Mouse (Mus musculus): Measurements from ENCODE around the gene Crispld2. TPM values are rescaled to one million over a fixed set of nuclear protein-coding genes. Genes with fewer than 3 reads are reported as not detected.

Crispld2 gene
- polyA plus RNA-seq, 1 experiment = 7.6 TPM

DNA sequence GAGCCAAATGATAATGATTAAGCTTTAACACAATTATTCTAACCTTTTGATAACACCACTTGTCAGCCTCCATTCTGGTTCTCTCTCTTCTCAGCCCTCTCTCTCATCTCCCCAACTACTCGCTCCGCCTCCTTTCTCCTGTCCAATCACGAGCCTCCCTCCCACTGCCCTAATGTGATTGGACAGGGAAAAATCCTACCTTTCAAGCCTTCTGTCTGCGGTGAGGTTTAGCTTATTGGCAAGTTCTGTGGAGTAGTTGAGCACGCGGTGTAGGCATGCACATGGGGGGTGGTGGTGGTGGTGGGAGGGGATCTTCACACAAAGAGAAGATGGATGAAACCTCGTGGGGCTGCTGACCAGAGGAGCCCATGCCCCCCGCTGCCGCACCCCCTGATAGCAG, 20.7 kb downstream of the Crispld2 start:
- DNase-seq = no peak
- TF ChIP-seq CTCF (IDR thresholded peaks at IDR 0.05; ENCODE audit: borderline replicate concordance, control insufficient read depth, extremely low read depth, insufficient read depth, low read length, poor library complexity) (no peak), POLR2A (IDR thresholded peaks at IDR 0.05; ENCODE audit: control insufficient read depth, extremely low read depth, insufficient read depth, low read length, poor library complexity) (no peak)
- no peaks in the 10 kb centered on the region for H3K27me3 ChIP-seq (ENCODE audit: control insufficient read depth, insufficient read depth, low read length)
- peaks cover 21% of the 10 kb centered on the region for H3K4me1 ChIP-seq (replicated peaks; ENCODE audit: control insufficient read depth, insufficient read depth, low read length)
- 60% methylated on average over 9 of the region's 9 CpGs for WGBS
- H3K4me3 ChIP-seq (ENCODE audit: control insufficient read depth, insufficient read depth, low read length) = no peak overlapping the region
- H3K27ac ChIP-seq (ENCODE audit: control insufficient read depth, insufficient read depth, low read length) = no peak overlapping the region
- no peaks in the 10 kb centered on the region for H3K36me3 ChIP-seq (ENCODE audit: control insufficient read depth, insufficient read depth, low read length)

DNA sequence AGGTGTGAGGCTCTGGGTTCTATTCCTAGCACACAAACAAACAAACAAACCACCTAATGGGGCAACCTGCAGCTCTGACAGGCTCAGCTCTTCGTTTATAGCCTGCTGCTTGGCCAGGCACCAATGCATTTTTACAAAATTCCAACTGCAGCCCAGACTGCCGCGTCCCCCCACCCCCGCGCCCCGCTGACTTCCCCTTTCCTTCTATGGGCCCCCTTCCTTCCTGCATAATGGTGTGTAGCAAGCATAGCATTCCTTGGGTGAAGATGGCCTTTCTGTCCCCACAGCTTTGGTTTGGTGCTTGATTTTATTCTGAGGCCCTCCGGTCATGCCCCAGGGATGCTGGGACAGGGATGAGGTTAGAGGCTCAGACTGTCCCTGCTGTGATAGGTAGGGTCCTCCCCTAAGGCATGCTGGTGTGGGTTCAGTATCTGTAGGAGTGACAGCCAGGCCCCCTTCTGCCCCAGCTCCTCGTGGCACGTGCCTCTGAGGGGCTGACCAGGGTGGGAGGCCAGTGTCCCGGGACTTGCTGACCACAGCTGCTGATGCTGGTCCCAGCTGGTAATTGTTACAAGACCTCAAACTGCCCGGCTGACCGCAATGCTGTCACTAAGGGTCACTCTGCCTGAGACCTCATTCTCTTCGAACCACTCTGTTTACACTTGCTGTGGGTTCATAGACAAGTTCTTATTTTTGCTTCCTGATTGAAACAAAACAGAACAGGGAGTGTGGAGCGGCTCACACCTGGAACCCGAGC, 22.2 kb downstream of the Crispld2 start:
- Histone ChIP-seq H3K27ac (ENCODE audit: control insufficient read depth, insufficient read depth, low read length) (no peak overlapping the region), H3K4me3 (ENCODE audit: control insufficient read depth, insufficient read depth, low read length) (no peak overlapping the region), H3K27me3 (ENCODE audit: control insufficient read depth, insufficient read depth, low read length) (no peaks in the 10 kb centered on the region), H3K4me1 (replicated peaks; ENCODE audit: control insufficient read depth, insufficient read depth, low read length) (peaks cover 19% of the 10 kb centered on the region), H3K36me3 (ENCODE audit: control insufficient read depth, insufficient read depth, low read length) (no peaks in the 10 kb centered on the region)
- WGBS = 45% methylated on average over 15 of the region's 15 CpGs
- TF ChIP-seq POLR2A (IDR thresholded peaks at IDR 0.05; ENCODE audit: control insufficient read depth, extremely low read depth, insufficient read depth, low read length, poor library complexity) (no peak), CTCF (IDR thresholded peaks at IDR 0.05; ENCODE audit: borderline replicate concordance, control insufficient read depth, extremely low read depth, insufficient read depth, low read length, poor library complexity) (no peak)
- DNase-seq = no peak

DNA sequence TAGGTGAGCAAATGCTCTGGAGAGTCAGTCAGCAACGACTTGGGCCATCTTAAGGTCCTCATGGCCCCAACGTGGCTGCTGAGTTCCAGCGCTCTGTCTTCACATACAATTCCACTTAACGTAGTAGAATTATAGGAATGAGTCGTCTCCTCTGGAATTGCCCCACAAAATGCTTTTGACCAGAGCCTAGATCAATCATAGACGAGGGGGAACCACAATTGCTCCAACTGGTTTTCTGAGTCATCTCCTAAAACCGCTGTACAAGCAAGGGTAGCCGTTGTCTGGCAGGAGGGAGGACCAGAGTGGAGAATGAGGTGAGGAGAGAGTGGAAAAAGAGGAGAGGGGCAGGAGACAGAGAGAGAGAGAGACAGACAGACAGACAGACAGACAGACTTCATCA, 23.7 kb downstream of the Crispld2 start:
- 89% methylated on average over 8 of the region's 8 CpGs for WGBS

DNA sequence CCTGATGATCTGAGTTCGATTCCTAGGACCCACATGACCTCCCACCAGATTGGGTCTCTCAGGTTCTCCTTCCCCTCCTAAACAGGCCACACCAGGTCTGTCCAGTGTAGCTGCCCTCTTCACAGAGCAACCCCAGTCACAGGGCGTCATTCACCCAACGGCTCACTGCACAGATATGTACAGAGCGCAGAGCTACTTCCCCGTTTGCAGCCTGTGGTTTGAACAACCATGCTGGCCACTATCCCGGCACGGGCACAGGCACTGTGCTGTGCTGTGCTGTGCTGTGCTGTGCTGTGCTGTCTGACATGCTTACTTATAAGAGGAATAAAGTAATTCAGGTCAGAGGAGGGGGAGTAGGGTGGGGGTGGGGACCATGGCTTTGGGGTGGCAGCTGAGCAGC, 24.2 kb downstream of the Crispld2 start:
- no peak overlapping the region for H3K4me3 ChIP-seq (ENCODE audit: control insufficient read depth, insufficient read depth, low read length)
- H3K27me3 ChIP-seq (ENCODE audit: control insufficient read depth, insufficient read depth, low read length) = no peaks in the 10 kb centered on the region
- no peak overlapping the region for H3K27ac ChIP-seq (ENCODE audit: control insufficient read depth, insufficient read depth, low read length)
- H3K4me1 ChIP-seq (replicated peaks; ENCODE audit: control insufficient read depth, insufficient read depth, low read length) = peaks cover 19% of the 10 kb centered on the region
- WGBS = 22% methylated on average over 7 of the region's 7 CpGs
- DNase-seq = no peak
- TF ChIP-seq CTCF (IDR thresholded peaks at IDR 0.05; ENCODE audit: borderline replicate concordance, control insufficient read depth, extremely low read depth, insufficient read depth, low read length, poor library complexity) (no peak), POLR2A (IDR thresholded peaks at IDR 0.05; ENCODE audit: control insufficient read depth, extremely low read depth, insufficient read depth, low read length, poor library complexity) (no peak)
- H3K36me3 ChIP-seq (ENCODE audit: control insufficient read depth, insufficient read depth, low read length) = no peaks in the 10 kb centered on the region

More for the DNA sequence above, 23.7 kb downstream of the Crispld2 start:
- H3K27me3 ChIP-seq (ENCODE audit: control insufficient read depth, insufficient read depth, low read length) = no peaks in the 10 kb centered on the region
- no peaks in the 10 kb centered on the region for H3K36me3 ChIP-seq (ENCODE audit: control insufficient read depth, insufficient read depth, low read length)
- TF ChIP-seq CTCF (IDR thresholded peaks at IDR 0.05; ENCODE audit: borderline replicate concordance, control insufficient read depth, extremely low read depth, insufficient read depth, low read length, poor library complexity) (no peak), POLR2A (IDR thresholded peaks at IDR 0.05; ENCODE audit: control insufficient read depth, extremely low read depth, insufficient read depth, low read length, poor library complexity) (no peak)
- DNase-seq = no peak
- H3K27ac ChIP-seq (ENCODE audit: control insufficient read depth, insufficient read depth, low read length) = no peak overlapping the region
- peaks cover 19% of the 10 kb centered on the region for H3K4me1 ChIP-seq (replicated peaks; ENCODE audit: control insufficient read depth, insufficient read depth, low read length)
- no peak overlapping the region for H3K4me3 ChIP-seq (ENCODE audit: control insufficient read depth, insufficient read depth, low read length)

DNA sequence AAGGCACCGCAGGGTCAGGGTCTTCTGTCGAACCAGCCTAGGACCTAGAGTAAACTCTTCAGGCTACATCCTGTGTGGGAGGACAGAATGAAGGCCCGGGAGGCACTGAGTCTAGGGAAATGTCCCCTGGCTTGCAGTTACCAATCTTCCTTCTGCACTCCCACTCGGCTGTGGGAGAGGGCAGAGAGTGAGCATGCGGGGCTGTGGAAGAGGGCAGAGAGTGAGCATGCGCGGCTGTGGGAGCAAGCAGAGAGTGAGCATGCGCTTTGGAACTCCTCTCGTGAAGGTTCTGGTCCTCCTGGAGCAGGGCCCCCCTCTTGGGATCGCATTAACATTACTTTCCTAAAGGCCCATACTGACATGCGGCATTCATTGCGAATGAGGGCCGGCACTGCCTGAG, 25.1 kb downstream of the Crispld2 start:
- Histone ChIP-seq H3K4me3 (ENCODE audit: control insufficient read depth, insufficient read depth, low read length) (no peak overlapping the region), H3K27ac (ENCODE audit: control insufficient read depth, insufficient read depth, low read length) (no peak overlapping the region), H3K4me1 (replicated peaks; ENCODE audit: control insufficient read depth, insufficient read depth, low read length) (peaks cover 19% of the 10 kb centered on the region), H3K36me3 (ENCODE audit: control insufficient read depth, insufficient read depth, low read length) (no peaks in the 10 kb centered on the region), H3K27me3 (ENCODE audit: control insufficient read depth, insufficient read depth, low read length) (no peaks in the 10 kb centered on the region)
- WGBS = 95% methylated on average over 13 of the region's 13 CpGs
- TF ChIP-seq CTCF (IDR thresholded peaks at IDR 0.05; ENCODE audit: borderline replicate concordance, control insufficient read depth, extremely low read depth, insufficient read depth, low read length, poor library complexity) (no peak), POLR2A (IDR thresholded peaks at IDR 0.05; ENCODE audit: control insufficient read depth, extremely low read depth, insufficient read depth, low read length, poor library complexity) (no peak)
- DNase-seq = no peak

DNA sequence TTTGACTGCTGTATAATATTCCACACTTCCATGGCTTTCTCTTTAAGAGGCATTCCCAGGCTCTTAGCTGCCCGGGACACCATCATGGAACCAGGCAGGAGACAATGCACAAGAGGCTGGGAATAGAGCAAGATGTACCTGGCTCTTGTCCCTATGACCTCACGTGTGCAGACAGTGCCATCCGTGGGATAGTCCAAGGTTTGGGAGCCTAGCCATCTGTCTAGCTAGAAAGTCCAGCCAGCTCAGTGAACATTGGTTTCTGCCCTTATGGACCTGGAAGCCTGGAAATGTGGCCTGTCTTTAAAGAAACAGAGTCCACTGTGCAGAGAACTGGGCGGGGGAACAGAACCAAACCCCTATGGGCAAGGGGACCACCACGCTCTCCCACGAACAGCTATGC, 25.5 kb downstream of the Crispld2 start:
- WGBS = 97% methylated on average over 6 of the region's 6 CpGs
- H3K27ac ChIP-seq (ENCODE audit: control insufficient read depth, insufficient read depth, low read length) = no peak overlapping the region
- TF ChIP-seq POLR2A (IDR thresholded peaks at IDR 0.05; ENCODE audit: control insufficient read depth, extremely low read depth, insufficient read depth, low read length, poor library complexity) (no peak), CTCF (IDR thresholded peaks at IDR 0.05; ENCODE audit: borderline replicate concordance, control insufficient read depth, extremely low read depth, insufficient read depth, low read length, poor library complexity) (no peak)
- H3K4me3 ChIP-seq (ENCODE audit: control insufficient read depth, insufficient read depth, low read length) = no peak overlapping the region
- H3K36me3 ChIP-seq (ENCODE audit: control insufficient read depth, insufficient read depth, low read length) = no peaks in the 10 kb centered on the region
- H3K27me3 ChIP-seq (ENCODE audit: control insufficient read depth, insufficient read depth, low read length) = no peaks in the 10 kb centered on the region
- DNase-seq = no peak
- peaks cover 18% of the 10 kb centered on the region for H3K4me1 ChIP-seq (replicated peaks; ENCODE audit: control insufficient read depth, insufficient read depth, low read length)
